Mouse (Mus musculus) midbrain, embryonic 10.5 days (tissue): ENCODE results near the gene Tchhl1. TPM values are rescaled to one million over a fixed set of nuclear protein-coding genes. Genes with fewer than 3 reads are reported as not detected.
"Not testable (repeated sequence)": the region's sequence is repeated elsewhere in the genome, so short reads cannot be mapped to it uniquely, and the experiment has no call there.

Source experiments
- DNase-seq: peaks from one replicate; pipeline ENCODE4 v3.0.0-alpha.2; 2017; ENCODE audit warnings: low spot score
- H3K27ac ChIP-seq: fragments of 300-500 bp; sonication (generic); replicated peaks from 2 replicates; pipeline ENCODE4 v1.5.1; 2016; ENCODE audit warnings: mild to moderate bottlenecking
- H3K27me3 ChIP-seq: fragments of 300-500 bp; sonication (generic); 2 replicates; pipeline ENCODE4 v1.6.1; 2016; ENCODE audit warnings: low read depth, mild to moderate bottlenecking; ENCODE audit not compliant: poor library complexity, severe bottlenecking
- H3K36me3 ChIP-seq: fragments of 300-500 bp; sonication (generic); 2 replicates; pipeline ENCODE4 v1.6.1; 2016; ENCODE audit warnings: mild to moderate bottlenecking, moderate library complexity
- H3K4me1 ChIP-seq: fragments of 300-500 bp; sonication (generic); 2 replicates; pipeline ENCODE4 v1.6.1; 2016
- H3K4me3 ChIP-seq: fragments of 300-500 bp; sonication (generic); 2 replicates; pipeline ENCODE4 v1.5.1; 2016; ENCODE audit warnings: mild to moderate bottlenecking, moderate library complexity
- H3K9me3 ChIP-seq: fragments of 300-500 bp; sonication (generic); replicated peaks from 2 replicates; pipeline ENCODE4 v1.6.1; 2016; ENCODE audit warnings: mild to moderate bottlenecking
- WGBS: fragments of 180-500 bp; shearing (Covaris S2); methylation state at CpG from one replicate; pipeline ENCODE4 v1.1.7; 2016; 5-methylcytosine and 5-hydroxymethylcytosine counted together
- polyA plus RNA-seq: library from polyadenylated mRNA; unstranded; fragments of >200 nt; fragmentation: Nextera tagmentation; extraction: Ambion mirVana; gene quantifications from 2 replicates; pipeline ENCODE4 v1.2.1, GENCODE M21; 2016

Gene Tchhl1
- not detected in 2 replicates for polyA plus RNA-seq

- Histone ChIP-seq H3K27me3 (no peaks in the 10 kb centered on the region), H3K9me3 (no peaks in the 10 kb centered on the region), H3K27ac (no peak within 1 kb of the TSS), H3K4me3 (no peak within 1 kb of the TSS), H3K36me3 (no peaks in the 10 kb centered on the region), H3K4me1 (no peaks in the 10 kb centered on the region)
- no peak for DNase-seq
- WGBS = 77% methylated on average over 5 of the region's 5 CpGs
Measured at GRCm38 (mm10) chr3:93468561-93468960, at the start of gene Tchhl1. TSS of gene Tchhl1 (plus strand) at chr3:93468754.

- Histone ChIP-seq H3K27me3 (no peaks in the 10 kb centered on the region), H3K4me3 (no peak overlapping the region), H3K4me1 (no peaks in the 10 kb centered on the region), H3K36me3 (no peaks in the 10 kb centered on the region), H3K9me3 (no peaks in the 10 kb centered on the region), H3K27ac (no peak overlapping the region)
- no peak for DNase-seq
- 47% methylated on average over 3 of the region's 3 CpGs for WGBS
Measured at GRCm38 (mm10) chr3:93431673-93432072, 36.9 kb upstream of the Tchhl1 start.

GRCm38 (mm10) chr3:93442030-93442429 is 26.5 kb upstream of the Tchhl1 start, which contains the start of gene Tchh:
TSS of gene Tchh (plus strand) at chr3:93442330.
- Histone ChIP-seq H3K36me3 (no peaks in the 10 kb centered on the region), H3K27me3 (peaks cover 65% of the 10 kb centered on the region), H3K4me3 (peak within 1 kb of the TSS; percentile 66; the same call in 1 of the 2 replicates), H3K9me3 (no peaks in the 10 kb centered on the region), H3K4me1 (peaks cover 30% of the 10 kb centered on the region), H3K27ac (no peak within 1 kb of the TSS)
- DNase-seq = no peak
- WGBS = 88% methylated on average over 1 of the region's 1 CpGs

- no peaks in the 10 kb centered on the region for H3K36me3 ChIP-seq
- DNase-seq = peak; percentile 72
- no peak overlapping the region; the same call in 1 of the 2 replicates for H3K27ac ChIP-seq
- peaks cover 81% of the 10 kb centered on the region for H3K27me3 ChIP-seq
- H3K4me3 ChIP-seq = peak overlapping the region; percentile 66
- H3K4me1 ChIP-seq = peaks cover 40% of the 10 kb centered on the region
- WGBS = under 1% methylated on average over 38 of the region's 38 CpGs
- no peaks in the 10 kb centered on the region for H3K9me3 ChIP-seq
Measured at GRCm38 (mm10) chr3:93443501-93444101, 25.0 kb upstream of the Tchhl1 start.

GRCm38 (mm10) chr3:93444343-93445164 is 24.0 kb upstream of the Tchhl1 start:
- peaks cover 90% of the 10 kb centered on the region for H3K27me3 ChIP-seq
- H3K36me3 ChIP-seq = no peaks in the 10 kb centered on the region
- H3K9me3 ChIP-seq = no peaks in the 10 kb centered on the region
- DNase-seq = peak; percentile 86
- H3K27ac ChIP-seq = peak overlapping the region; percentile 78
- H3K4me1 ChIP-seq = peaks cover 40% of the 10 kb centered on the region
- H3K4me3 ChIP-seq = peak overlapping the region; percentile 66
- WGBS = under 1% methylated on average over 56 of the region's 56 CpGs

- no peaks in the 10 kb centered on the region for H3K9me3 ChIP-seq
Measured at GRCm38 (mm10) chr3:93445165-93445705, 23.3 kb upstream of the Tchhl1 start.

GRCm38 (mm10) chr3:93446128-93446755 is 22.3 kb upstream of the Tchhl1 start:
- WGBS = 2% methylated on average over 54 of the region's 54 CpGs
- no peak overlapping the region; the same call in 1 of the 2 replicates for H3K27ac ChIP-seq

More at GRCm38 (mm10) chr3:93445165-93445705, 23.3 kb upstream of the Tchhl1 start:
- Histone ChIP-seq H3K4me1 (peaks cover 40% of the 10 kb centered on the region), H3K27me3 (peaks cover 93% of the 10 kb centered on the region), H3K4me3 (peak overlapping the region; percentile 66), H3K27ac (peak overlapping the region; percentile 78; the same call in 1 of the 2 replicates), H3K36me3 (no peaks in the 10 kb centered on the region)
- peak; percentile 66 for DNase-seq
- under 1% methylated on average over 36 of the region's 36 CpGs for WGBS

GRCm38 (mm10) chr3:93446756-93447137 is 21.8 kb upstream of the Tchhl1 start:
- DNase-seq = peak; percentile 63
- H3K9me3 ChIP-seq, H3K36me3 ChIP-seq, H3K27ac ChIP-seq: not testable (repeated sequence)
- Histone ChIP-seq H3K4me1 (peaks cover 40% of the 10 kb centered on the region), H3K4me3 (peak overlapping the region; percentile 66), H3K27me3 (peaks cover 88% of the 10 kb centered on the region)
- under 1% methylated on average over 32 of the region's 32 CpGs for WGBS

More at GRCm38 (mm10) chr3:93446128-93446755, 22.3 kb upstream of the Tchhl1 start:
- Histone ChIP-seq H3K4me1 (peaks cover 40% of the 10 kb centered on the region), H3K4me3 (peak overlapping the region; percentile 66), H3K9me3 (no peaks in the 10 kb centered on the region), H3K36me3 (no peaks in the 10 kb centered on the region), H3K27me3 (peaks cover 92% of the 10 kb centered on the region)
- DNase-seq = peak; percentile 73

- Histone ChIP-seq H3K9me3 (no peaks in the 10 kb centered on the region), H3K4me3 (peak overlapping the region; percentile 66), H3K4me1 (peaks cover 40% of the 10 kb centered on the region), H3K27me3 (peaks cover 82% of the 10 kb centered on the region), H3K27ac (0 out of 2 replicates have a peak overlapping the region, but pooled peaks have one; percentile 49), H3K36me3 (no peaks in the 10 kb centered on the region)
- peak; percentile 79 for DNase-seq
- under 1% methylated on average over 59 of the region's 59 CpGs for WGBS
Measured at GRCm38 (mm10) chr3:93447138-93447841, 21.3 kb upstream of the Tchhl1 start.

GRCm38 (mm10) chr3:93466556-93466955 is 2.0 kb upstream of the Tchhl1 start:
- Histone ChIP-seq H3K36me3 (no peaks in the 10 kb centered on the region), H3K9me3 (no peaks in the 10 kb centered on the region), H3K4me1 (no peaks in the 10 kb centered on the region), H3K27ac (no peak overlapping the region), H3K4me3 (no peak overlapping the region), H3K27me3 (no peaks in the 10 kb centered on the region)
- WGBS = 80% methylated on average over 3 of the region's 3 CpGs
- DNase-seq = no peak

- Histone ChIP-seq H3K4me3 (no peak overlapping the region), H3K36me3 (no peaks in the 10 kb centered on the region), H3K9me3 (no peaks in the 10 kb centered on the region), H3K27ac (no peak overlapping the region), H3K27me3 (no peaks in the 10 kb centered on the region), H3K4me1 (no peaks in the 10 kb centered on the region)
- 92% methylated on average over 4 of the region's 4 CpGs for WGBS
- no peak for DNase-seq
Measured at GRCm38 (mm10) chr3:93467130-93467529, 1.4 kb upstream of the Tchhl1 start.

GRCm38 (mm10) chr3:93469629-93470028 is 1.1 kb downstream of the Tchhl1 start:
- no peak overlapping the region for H3K4me3 ChIP-seq
- H3K9me3 ChIP-seq = no peaks in the 10 kb centered on the region
- no peak for DNase-seq
- no peaks in the 10 kb centered on the region for H3K27me3 ChIP-seq
- no peak overlapping the region for H3K27ac ChIP-seq
- 85% methylated on average over 3 of the region's 3 CpGs for WGBS
- no peaks in the 10 kb centered on the region for H3K4me1 ChIP-seq
- no peaks in the 10 kb centered on the region for H3K36me3 ChIP-seq
